Mouse (Mus musculus) myocyte (in vitro differentiated cells): ENCODE data around the gene Kif13a.

Experiments
- CEBPB ChIP-seq: IDR thresholded peaks from 2 replicates; pipeline ENCODE4 v1.6.1; 2011; ENCODE audit warnings: mild to moderate bottlenecking, moderate library complexity; ENCODE audit not compliant: poor library complexity, insufficient read depth, severe bottlenecking
- E2F4 ChIP-seq: IDR thresholded peaks from one replicate; pipeline ENCODE4 v1.6.1; 2011; ENCODE audit warnings: mild to moderate bottlenecking, control low read depth, moderate library complexity; ENCODE audit not compliant: insufficient read depth
- MYOD1 ChIP-seq, 3 experiments: IDR thresholded peaks; one replicate each; pipeline ENCODE4 v1.6.1; 2011; ENCODE audit warnings: control low read depth in 2 of 3, low read depth in 2 of 3, mild to moderate bottlenecking in 2 of 3, moderate library complexity in 1 of 3; ENCODE audit not compliant: insufficient read length in 2 of 3, control insufficient read depth in 1 of 3
- POLR2A ChIP-seq: IDR thresholded peaks from one replicate; pipeline ENCODE4 v1.6.1; 2011; ENCODE audit warnings: low read depth, mild to moderate bottlenecking, control low read depth, moderate library complexity; ENCODE audit not compliant: insufficient read length
- POLR2AphosphoS2 ChIP-seq: IDR thresholded peaks from one replicate; pipeline ENCODE4 v1.6.1; 2011; ENCODE audit warnings: low read depth, control low read depth; ENCODE audit not compliant: insufficient read length
- TCF12 ChIP-seq: IDR thresholded peaks from one replicate; pipeline ENCODE4 v1.6.1; 2011; ENCODE audit warnings: mild to moderate bottlenecking, control low read depth; ENCODE audit not compliant: poor library complexity, insufficient read depth, severe bottlenecking
- TCF3 ChIP-seq: IDR thresholded peaks from one replicate; pipeline ENCODE4 v1.6.1; 2011; ENCODE audit warnings: low read depth, control low read depth; ENCODE audit not compliant: insufficient read length
- USF1 ChIP-seq: IDR thresholded peaks from one replicate; pipeline ENCODE4 v1.6.1; 2011; ENCODE audit warnings: low read depth, mild to moderate bottlenecking, control low read depth, moderate library complexity

DNA sequence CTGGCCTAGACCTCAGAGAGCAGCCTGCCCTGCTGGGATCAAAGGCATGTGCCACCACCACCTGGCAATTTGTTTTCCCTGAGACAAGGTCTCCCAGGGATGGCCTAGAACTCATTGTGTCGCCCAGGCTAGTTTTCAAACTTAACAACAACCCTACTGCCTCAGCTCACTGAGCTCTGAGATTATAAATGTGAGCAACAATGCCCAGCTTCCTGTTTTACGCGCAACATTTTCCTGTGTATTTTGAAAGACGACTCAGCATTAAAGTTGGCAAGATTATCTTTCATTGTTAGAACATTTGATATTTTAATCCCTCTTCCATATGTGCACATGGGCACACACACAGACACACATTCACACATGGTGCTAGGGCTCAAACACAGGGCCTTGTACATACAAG lies 192.2 kb downstream of the Kif13a start:
- no peak for TF ChIP-seq E2F4
- no peak for TF ChIP-seq POLR2AphosphoS2
- no peak for TF ChIP-seq POLR2A
- TF ChIP-seq TCF12: no peak
- no peak for TF ChIP-seq MYOD1 (IDR thresholded peaks at IDR 0.05; ENCODE audit: control insufficient read depth in 1 of 3, insufficient read length in 2 of 3, low read depth in 2 of 3)
- no peak for TF ChIP-seq USF1
- TF ChIP-seq CEBPB: no peak
- TF ChIP-seq TCF3: no peak
